Mouse (Mus musculus) hindbrain, embryonic 16.5 days (tissue): ENCODE measurements around the gene Rhoa. TPM values are rescaled to one million over a fixed set of nuclear protein-coding genes. Genes with fewer than 3 reads are reported as not detected.

Experiments used
- ATAC-seq: fragments of 200-750 bp; cut with Nextera tagmentation; 2 replicates; pipeline ENCODE4 v1.8.0; 2017; ENCODE audit warnings: moderate TSS enrichment, moderate library complexity
- H3K27ac ChIP-seq: fragments of 300-500 bp; sonication (generic); 2 replicates; pipeline ENCODE4 v1.5.1; 2014; ENCODE audit warnings: low read depth, mild to moderate bottlenecking, control low read depth, low read length, moderate library complexity
- H3K27me3 ChIP-seq: fragments of 300-500 bp; sonication (generic); replicated peaks from 2 replicates; pipeline ENCODE4 v1.6.1; 2014; ENCODE audit warnings: low read length; ENCODE audit not compliant: control insufficient read depth, insufficient read depth
- H3K36me3 ChIP-seq: fragments of 300-500 bp; sonication (generic); 2 replicates; pipeline ENCODE4 v1.6.1; 2014; ENCODE audit warnings: mild to moderate bottlenecking, low read length, moderate library complexity, mixed read lengths; ENCODE audit not compliant: control insufficient read depth, insufficient read depth
- H3K4me1 ChIP-seq: fragments of 300-500 bp; sonication (generic); 2 replicates; pipeline ENCODE4 v1.6.1; 2014; ENCODE audit warnings: low read depth, low read length; ENCODE audit not compliant: control insufficient read depth, insufficient read depth
- H3K4me2 ChIP-seq: fragments of 300-500 bp; sonication (generic); 2 replicates; pipeline ENCODE4 v1.6.1; 2014; ENCODE audit warnings: mild to moderate bottlenecking, low read length, control low read depth, moderate library complexity
- H3K4me3 ChIP-seq: fragments of 300-500 bp; sonication (generic); 2 replicates; pipeline ENCODE4 v1.5.1; 2014; ENCODE audit warnings: mild to moderate bottlenecking, low read length, control low read depth, moderate library complexity
- H3K9ac ChIP-seq: fragments of 300-500 bp; sonication (generic); 2 replicates; pipeline ENCODE4 v1.6.1; 2014; ENCODE audit warnings: low read depth, mild to moderate bottlenecking, control low read depth, low read length, moderate library complexity
- H3K9me3 ChIP-seq: fragments of 300-500 bp; sonication (generic); 2 replicates; pipeline ENCODE4 v1.6.1; 2014; ENCODE audit warnings: mild to moderate bottlenecking, low read length, moderate library complexity; ENCODE audit not compliant: control insufficient read depth
- WGBS: fragments of 180-500 bp; shearing (Covaris S2); extraction: QIAGEN DNeasy Blood & Tissue Kit; methylation state at CpG from one replicate; pipeline ENCODE4 v1.1.7; 2014; 5-methylcytosine and 5-hydroxymethylcytosine counted together
- polyA plus RNA-seq: library from polyadenylated mRNA; unstranded; fragments of >200 nt; fragmentation: Nextera tagmentation; extraction: Ambion mirVana; gene quantifications from 2 replicates; pipeline ENCODE4 v1.2.1, GENCODE M21; 2015

Rhoa gene
- polyA plus RNA-seq, 1 experiment from 2014 or later: 278 TPM

GRCm38 (mm10) chr9:108379294-108379693, 73.4 kb downstream of the Rhoa start:
- Histone ChIP-seq H3K4me2 (no peak overlapping the region), H3K4me1 (no peaks in the 10 kb centered on the region)

GRCm38 (mm10) chr9:108381382-108381781, 75.5 kb downstream of the Rhoa start:
- Histone ChIP-seq H3K4me2 (no peak overlapping the region), H3K36me3 (peaks cover 50% of the 10 kb centered on the region)

More at GRCm38 (mm10) chr9:108379294-108379693, 73.4 kb downstream of the Rhoa start:
- WGBS: 89% methylated on average over 4 of the region's 4 CpGs
- Histone ChIP-seq H3K4me3 (no peak overlapping the region), H3K27ac (no peak overlapping the region), H3K9me3 (no peaks in the 10 kb centered on the region), H3K9ac (no peak overlapping the region), H3K27me3 (no peaks in the 10 kb centered on the region), H3K36me3 (peaks cover 52% of the 10 kb centered on the region)
- no peak for ATAC-seq

GRCm38 (mm10) chr9:108385006-108385405, 79.1 kb downstream of the Rhoa start:
- ATAC-seq: no peak
- Histone ChIP-seq H3K4me3 (no peak overlapping the region), H3K4me1 (no peaks in the 10 kb centered on the region), H3K27me3 (no peaks in the 10 kb centered on the region), H3K4me2 (no peak overlapping the region), H3K9me3 (no peaks in the 10 kb centered on the region), H3K9ac (no peak overlapping the region), H3K36me3 (peaks cover 44% of the 10 kb centered on the region), H3K27ac (no peak overlapping the region)
- 89% methylated on average over 7 of the region's 7 CpGs for WGBS

More at GRCm38 (mm10) chr9:108381382-108381781, 75.5 kb downstream of the Rhoa start:
- no peak for ATAC-seq
- WGBS: 99% methylated on average over 9 of the region's 9 CpGs
- Histone ChIP-seq H3K9me3 (no peaks in the 10 kb centered on the region), H3K27me3 (no peaks in the 10 kb centered on the region), H3K9ac (no peak overlapping the region), H3K27ac (no peak overlapping the region), H3K4me3 (no peak overlapping the region), H3K4me1 (no peaks in the 10 kb centered on the region)

GRCm38 (mm10) chr9:108386816-108387215, 80.9 kb downstream of the Rhoa start:
- ATAC-seq: no peak
- Histone ChIP-seq H3K36me3 (peaks cover 42% of the 10 kb centered on the region), H3K4me2 (no peak overlapping the region), H3K27ac (no peak overlapping the region), H3K4me1 (no peaks in the 10 kb centered on the region), H3K9ac (no peak overlapping the region), H3K27me3 (no peaks in the 10 kb centered on the region), H3K9me3 (no peaks in the 10 kb centered on the region), H3K4me3 (no peak overlapping the region)
- 87% methylated on average over 4 of the region's 4 CpGs for WGBS

Other genes starting within 250 kb of the Rhoa start
- not detected in 2 replicates for gene Mst1, start 225.7 kb upstream of the Rhoa start, polyA plus RNA-seq
- 47.6 and 53.9 TPM in 2 replicates for gene Rnf123, start 222.8 kb upstream of the Rhoa start, polyA plus RNA-seq
- gene Apeh, start 211.5 kb upstream of the Rhoa start, polyA plus RNA-seq: 58.6 and 60.9 TPM in 2 replicates
- 8.7 and 9.5 TPM in 2 replicates for gene Bsn, start 115.7 kb upstream of the Rhoa start, polyA plus RNA-seq
- 75.4 and 90.0 TPM in 2 replicates for gene Dag1, start 42.2 kb upstream of the Rhoa start, polyA plus RNA-seq
- gene Nicn1, start 15.7 kb upstream of the Rhoa start, polyA plus RNA-seq: 142 and 145 TPM in 2 replicates
- 23.3 and 26.3 TPM in 2 replicates for gene Amt, start 9.3 kb upstream of the Rhoa start, polyA plus RNA-seq
- 51.6 and 57.2 TPM in 2 replicates for gene Tcta, start within 50 bp of the Rhoa start, polyA plus RNA-seq
- 451 and 453 TPM in 2 replicates for gene Gpx1, start 32.8 kb downstream of the Rhoa start, polyA plus RNA-seq
- gene Usp4, start 41.7 kb downstream of the Rhoa start, polyA plus RNA-seq: 116 and 127 TPM in 2 replicates
- gene 1700102P08Rik, start 86.7 kb downstream of the Rhoa start, polyA plus RNA-seq: 1.5 and 2.7 TPM in 2 replicates
- gene Ccdc36, start 122.4 kb downstream of the Rhoa start, polyA plus RNA-seq: 1.6 and 1.7 TPM in 2 replicates
- gene BC048562, start 130.4 kb downstream of the Rhoa start, polyA plus RNA-seq: not detected in 2 replicates
- gene Ccdc71, start 154.4 kb downstream of the Rhoa start, polyA plus RNA-seq: 57.6 and 68.3 TPM in 2 replicates
- gene Klhdc8b, start 155.5 kb downstream of the Rhoa start, polyA plus RNA-seq: 54.8 and 68.6 TPM in 2 replicates
- 17.1 and 26.5 TPM in 2 replicates for gene Lamb2, start 173.6 kb downstream of the Rhoa start, polyA plus RNA-seq
- gene Usp19, start 184.5 kb downstream of the Rhoa start, polyA plus RNA-seq: 56.3 and 71.4 TPM in 2 replicates
- gene Qars, start 201.6 kb downstream of the Rhoa start, polyA plus RNA-seq: 62.3 and 64.6 TPM in 2 replicates
- 106 and 126 TPM in 2 replicates for gene Qrich1, start 210.7 kb downstream of the Rhoa start, polyA plus RNA-seq